Mouse (Mus musculus): ENCODE measurements around the gene Serac1.
"Not testable (repeated sequence)": the region's sequence is repeated elsewhere in the genome, so short reads cannot be mapped to it uniquely, and the experiment has no call there.

The Serac1 gene

GRCm38 (mm10) chr17:6066021-6066420 lies 13.5 kb downstream of the Serac1 start:
- DNase-seq (ENCODE audit: low read depth): no peak

DNA sequence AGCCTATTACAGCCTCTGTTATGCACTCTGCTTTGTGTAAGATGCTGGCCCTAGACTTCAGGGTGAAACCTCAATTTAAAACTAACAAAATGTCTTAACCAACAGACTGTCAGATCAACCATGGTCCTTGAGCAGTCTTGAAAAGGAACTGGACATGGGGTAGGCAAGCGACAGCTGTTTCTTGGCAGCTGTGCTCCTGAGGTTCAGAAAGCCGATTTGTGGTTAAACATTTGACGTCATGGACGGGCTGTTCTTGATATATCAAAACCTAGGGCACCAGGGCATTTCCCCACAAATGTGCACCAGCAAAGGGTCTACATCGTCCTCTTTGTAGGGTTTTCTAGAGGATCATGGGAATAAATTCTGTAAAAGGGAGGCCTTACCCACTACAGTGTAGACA lies 16.0 kb downstream of the Serac1 start:
- DNase-seq (ENCODE audit: low read depth): no peak

GRCm38 (mm10) chr17:6062793-6063192 lies 16.7 kb downstream of the Serac1 start:
- no peak for DNase-seq (ENCODE audit: low read depth)

DNA sequence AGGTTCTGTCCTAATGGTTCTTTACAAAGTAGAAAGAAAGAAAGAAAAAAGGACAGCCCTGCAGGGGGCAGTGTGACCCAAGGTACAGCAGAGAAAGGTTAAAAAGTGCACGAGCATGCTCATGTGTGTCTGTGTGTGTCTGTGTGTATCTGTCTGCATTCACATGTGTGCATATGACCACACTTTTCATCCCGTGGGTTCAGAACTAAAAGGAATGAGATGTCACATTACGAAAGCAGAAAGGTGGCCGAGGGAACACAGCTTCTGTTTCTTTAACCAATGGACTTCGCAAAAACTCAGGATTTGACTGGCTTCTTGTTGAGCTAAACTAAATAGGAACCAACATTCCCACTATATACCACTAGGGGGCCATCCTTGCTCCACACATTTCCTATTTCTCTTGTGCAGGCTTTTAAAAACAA lies 24.6 kb downstream of the Serac1 start:
- DNase-seq (ENCODE audit: low read depth): peak; percentile 71

DNA sequence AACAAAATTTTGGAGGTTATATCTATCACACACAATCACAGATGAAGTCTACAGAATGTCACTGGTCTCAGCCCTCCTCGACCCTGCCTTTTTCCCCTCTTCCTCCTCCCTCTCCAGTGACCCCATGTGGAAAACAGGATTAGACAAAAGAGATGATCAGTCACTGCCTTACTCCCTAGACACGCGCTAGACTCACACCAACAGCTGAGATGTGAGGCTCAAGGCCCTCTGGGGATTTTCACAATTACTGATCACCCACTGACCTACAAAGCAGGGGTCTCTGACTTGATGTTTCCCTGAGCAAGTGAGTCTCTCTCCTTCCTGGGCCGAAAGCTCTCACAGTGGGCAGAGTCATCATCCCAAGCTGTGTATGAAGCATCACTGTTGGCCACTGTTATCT lies 26.7 kb downstream of the Serac1 start:
- no peak for DNase-seq (ENCODE audit: low read depth)

- DNase-seq (ENCODE audit: low read depth): no peak
These were observed 42.0 kb downstream of the Serac1 start for GRCm38 (mm10) chr17:6037507-6037906.

- no peak for DNase-seq (ENCODE audit: low read depth)
These were observed 42.7 kb downstream of the Serac1 start for GRCm38 (mm10) chr17:6036872-6037271.

DNA sequence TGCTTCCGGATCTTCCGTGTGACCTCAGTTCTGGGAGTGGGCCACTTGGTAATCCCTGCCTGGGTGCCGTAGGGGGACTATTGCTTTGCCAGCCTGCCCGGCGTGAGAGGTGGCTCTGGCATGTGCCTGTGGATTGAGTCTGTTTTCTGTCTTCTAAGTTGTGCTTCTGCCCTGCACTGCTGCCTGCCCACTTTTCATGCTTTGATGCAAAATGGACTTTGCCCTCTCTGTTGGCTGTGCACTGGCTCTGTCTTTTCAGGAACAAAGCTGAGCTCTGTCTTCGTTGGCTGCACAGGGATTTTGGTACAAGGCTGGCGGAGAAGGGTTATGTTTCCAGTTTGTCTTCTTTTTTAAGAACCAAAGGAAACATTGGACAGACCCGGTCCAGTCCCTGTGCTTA lies 43.1 kb downstream of the Serac1 start:
- no peak for DNase-seq (ENCODE audit: low read depth)

DNA sequence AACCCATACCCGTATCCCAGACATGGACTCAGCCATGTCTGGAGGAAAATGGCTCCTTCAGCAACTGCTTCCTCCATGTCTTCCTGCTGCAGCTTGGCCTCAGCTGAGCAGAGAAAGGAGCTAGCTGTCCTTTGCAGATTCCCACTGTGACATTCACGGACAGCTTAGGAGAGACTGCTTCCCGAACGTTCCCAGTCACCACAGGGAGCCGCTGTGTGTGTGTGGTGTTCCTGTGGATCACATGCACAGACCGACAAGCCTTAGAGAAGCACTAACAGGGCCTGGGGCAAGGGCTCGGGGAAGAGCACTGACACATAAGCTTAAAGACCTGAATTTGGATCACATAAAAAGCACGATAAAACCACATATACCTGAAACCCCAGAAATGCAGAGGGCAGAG lies 43.9 kb downstream of the Serac1 start:
- no peak for DNase-seq (ENCODE audit: low read depth)

DNA sequence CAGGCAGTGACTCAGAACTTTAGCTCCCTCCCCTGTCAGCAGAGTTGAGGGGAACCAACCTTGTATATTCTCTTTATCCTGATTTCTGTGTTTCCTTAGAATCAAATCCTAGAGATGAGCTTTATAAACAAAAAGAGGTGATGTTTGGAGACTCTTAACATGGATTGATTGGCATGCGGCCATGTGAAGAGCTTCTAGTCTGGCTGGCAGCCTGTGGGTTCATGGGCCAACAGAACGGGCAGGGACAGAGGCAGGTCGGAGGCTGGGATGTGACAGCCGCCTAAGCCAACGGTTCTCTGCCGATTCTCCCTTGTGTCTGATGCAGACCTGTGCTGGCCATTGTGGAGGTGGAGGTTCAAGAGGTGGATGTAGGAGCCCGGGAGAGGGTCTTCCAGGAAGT lies 53.7 kb downstream of the Serac1 start:
- DNase-seq (ENCODE audit: low read depth): no peak

DNA sequence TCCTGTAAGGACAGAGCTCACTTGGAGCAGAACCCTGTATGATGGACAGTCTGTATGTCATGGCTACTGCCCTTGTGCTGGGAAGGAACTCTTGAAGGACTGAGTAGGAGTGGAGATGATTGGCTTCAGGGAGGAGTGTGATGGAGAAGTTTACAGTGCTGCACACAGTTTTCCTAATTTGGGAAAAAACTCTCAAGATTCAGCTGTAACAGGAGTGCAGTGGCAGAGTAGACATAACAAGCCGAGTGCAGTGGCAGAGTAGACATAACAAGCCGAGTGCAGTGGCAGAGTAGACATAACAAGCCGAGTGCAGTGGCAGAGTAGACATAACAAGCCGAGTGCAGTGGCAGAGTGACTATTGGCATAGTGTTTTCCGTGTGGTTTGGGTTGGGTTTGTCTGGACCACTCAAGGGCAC lies 58.2 kb downstream of the Serac1 start:
- not testable (repeated sequence) for DNase-seq (ENCODE audit: low read depth)

GRCm38 (mm10) chr17:6020636-6021035 lies 58.9 kb downstream of the Serac1 start:
- no peak for DNase-seq (ENCODE audit: low read depth)

DNA sequence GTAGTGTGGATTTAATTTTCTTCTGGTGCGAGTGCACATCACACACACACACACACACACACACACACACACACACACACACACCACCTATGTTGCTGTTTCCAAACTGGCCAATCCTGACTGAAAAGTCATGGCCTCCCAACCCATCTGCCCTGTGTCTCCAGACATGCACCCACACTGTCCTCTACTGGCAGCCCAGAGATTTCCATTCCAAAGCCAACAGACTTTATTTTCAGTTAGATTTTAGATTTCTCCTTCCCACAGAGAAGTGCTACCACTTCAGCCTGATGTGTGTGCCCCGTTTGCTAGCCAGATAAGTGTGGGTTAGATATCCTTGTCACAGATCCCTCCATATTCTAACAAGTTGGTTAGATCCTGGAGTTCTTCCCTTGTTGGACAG lies 59.8 kb downstream of the Serac1 start:
- DNase-seq (ENCODE audit: low read depth): no peak

GRCm38 (mm10) chr17:6018348-6018747 lies 61.2 kb downstream of the Serac1 start:
- no peak for DNase-seq (ENCODE audit: low read depth)

DNA sequence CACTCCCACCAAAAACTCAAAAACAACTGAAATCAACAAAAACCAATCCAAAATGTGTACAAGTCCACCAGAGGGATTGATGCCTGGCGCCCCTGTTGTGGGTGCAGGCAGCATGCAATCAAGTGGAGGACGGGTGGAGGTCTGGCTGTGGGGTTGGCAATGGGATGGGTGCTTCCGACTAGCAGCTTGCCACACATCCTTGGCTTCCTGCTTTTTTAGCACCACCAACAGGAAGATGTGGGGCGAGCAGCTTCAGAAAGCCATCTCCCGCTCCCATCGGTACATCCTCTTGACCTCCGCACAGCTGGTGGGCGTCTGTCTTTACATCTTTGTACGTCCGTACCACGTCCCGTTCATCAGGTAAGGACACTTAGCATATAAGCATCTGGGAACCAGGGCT lies 62.3 kb downstream of the Serac1 start:
- no peak for DNase-seq (ENCODE audit: low read depth)

DNA sequence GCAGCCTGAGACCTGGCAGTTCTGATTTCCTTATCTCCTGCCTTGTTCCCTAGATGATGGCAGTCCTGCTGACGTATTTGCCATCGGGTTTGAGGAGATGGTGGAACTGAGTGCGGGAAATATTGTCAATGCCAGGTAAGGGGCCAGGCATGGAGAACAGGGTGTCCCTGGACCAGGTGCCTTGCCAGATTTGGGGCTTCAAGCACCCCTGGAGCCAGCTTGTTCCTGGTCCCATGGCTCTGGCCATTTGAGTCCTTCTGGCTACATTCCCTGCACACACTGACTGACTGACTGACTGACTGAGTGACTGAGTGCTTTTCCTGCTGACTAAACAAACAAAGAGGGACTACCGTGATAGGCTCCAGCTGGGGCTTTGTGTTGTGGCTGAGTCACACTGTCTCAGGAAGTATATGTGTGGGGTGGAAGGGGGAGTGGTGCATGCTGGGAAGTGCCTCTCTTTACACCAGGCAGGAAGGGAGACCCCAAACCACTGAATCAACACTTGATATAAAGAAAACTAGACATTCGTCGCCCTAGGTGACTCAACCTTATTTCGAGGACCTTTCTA lies 63.2 kb downstream of the Serac1 start:
- no peak for DNase-seq (ENCODE audit: low read depth)

DNA sequence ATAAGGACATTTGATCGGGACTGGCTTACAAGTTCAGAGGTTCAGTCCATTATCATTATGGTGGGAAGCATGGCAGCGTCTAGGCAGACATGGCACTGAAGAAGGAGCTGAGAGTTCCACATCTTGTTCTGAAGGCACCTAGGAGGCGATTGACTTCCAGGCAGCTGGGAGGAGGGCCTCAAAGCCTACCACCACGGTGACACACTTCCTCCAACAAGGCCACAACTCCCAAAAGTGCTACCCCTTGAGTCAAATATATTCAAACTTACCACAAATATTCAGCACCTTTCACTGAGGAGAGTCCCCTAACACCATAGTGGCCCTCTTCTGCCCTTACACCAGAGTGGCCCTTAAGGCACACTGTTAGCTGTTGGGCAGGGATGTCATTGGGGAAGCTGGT lies 64.6 kb downstream of the Serac1 start:
- no peak for DNase-seq (ENCODE audit: low read depth)

DNA sequence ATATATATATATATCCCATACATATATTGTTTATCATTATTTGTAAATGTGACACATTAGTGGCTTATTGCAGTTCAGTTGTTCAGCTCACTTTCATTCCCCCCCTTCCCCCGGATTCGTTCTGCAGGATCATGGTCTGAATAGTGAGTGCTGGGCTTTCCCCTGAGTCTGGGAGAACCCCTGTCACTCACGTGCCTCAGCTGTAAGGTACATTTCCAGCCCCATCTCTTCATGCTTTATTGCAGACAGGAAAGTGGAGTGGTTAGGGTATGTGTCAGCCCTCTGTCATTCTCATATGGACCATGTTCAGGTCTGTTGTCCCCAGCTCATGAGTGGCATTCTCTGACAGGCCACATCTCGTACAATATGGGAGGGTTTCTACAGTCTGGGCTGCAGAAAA lies 66.5 kb downstream of the Serac1 start:
- DNase-seq (ENCODE audit: low read depth): no peak

DNA sequence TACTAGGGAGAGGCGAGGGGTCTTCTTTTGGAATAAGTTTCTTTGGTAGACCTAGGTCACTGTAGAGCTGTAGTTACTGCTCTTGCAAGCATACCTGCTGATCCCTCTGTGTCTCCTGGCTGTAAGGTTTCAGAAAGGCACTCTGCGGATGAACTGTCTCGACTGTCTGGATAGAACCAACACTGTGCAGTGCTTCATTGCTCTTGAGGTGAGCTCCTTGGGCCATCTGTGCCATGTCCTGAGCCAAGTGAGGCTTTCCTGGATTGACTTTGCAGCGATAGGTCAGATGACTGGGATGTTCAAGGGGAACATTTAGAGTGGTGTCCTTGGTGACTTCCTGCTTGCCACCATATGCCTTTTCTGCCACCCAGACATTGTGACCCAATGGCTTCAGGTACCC lies 69.9 kb downstream of the Serac1 start:
- no peak for DNase-seq (ENCODE audit: low read depth)

DNA sequence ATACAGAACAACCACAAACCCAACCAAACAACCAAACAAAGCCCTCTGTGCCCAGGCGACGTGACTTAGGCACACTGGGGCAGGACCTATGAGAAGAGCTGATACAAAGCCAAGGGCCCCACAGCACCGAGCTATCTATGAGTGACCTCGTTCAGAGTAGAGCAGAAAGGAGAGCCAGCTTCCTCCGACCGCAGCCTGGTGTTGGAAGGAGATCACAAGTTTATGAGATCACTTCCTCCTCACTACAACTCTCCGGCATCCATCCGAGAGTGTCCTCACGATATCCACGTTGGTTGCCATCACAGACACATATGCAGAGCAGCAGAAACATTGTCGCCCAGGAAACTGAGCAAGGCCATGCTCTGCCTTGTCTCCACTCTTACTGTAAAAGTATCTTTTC lies 71.0 kb downstream of the Serac1 start:
- DNase-seq (ENCODE audit: low read depth): no peak

GRCm38 (mm10) chr17:6007902-6008301 lies 71.6 kb downstream of the Serac1 start:
- DNase-seq (ENCODE audit: low read depth): no peak

DNA sequence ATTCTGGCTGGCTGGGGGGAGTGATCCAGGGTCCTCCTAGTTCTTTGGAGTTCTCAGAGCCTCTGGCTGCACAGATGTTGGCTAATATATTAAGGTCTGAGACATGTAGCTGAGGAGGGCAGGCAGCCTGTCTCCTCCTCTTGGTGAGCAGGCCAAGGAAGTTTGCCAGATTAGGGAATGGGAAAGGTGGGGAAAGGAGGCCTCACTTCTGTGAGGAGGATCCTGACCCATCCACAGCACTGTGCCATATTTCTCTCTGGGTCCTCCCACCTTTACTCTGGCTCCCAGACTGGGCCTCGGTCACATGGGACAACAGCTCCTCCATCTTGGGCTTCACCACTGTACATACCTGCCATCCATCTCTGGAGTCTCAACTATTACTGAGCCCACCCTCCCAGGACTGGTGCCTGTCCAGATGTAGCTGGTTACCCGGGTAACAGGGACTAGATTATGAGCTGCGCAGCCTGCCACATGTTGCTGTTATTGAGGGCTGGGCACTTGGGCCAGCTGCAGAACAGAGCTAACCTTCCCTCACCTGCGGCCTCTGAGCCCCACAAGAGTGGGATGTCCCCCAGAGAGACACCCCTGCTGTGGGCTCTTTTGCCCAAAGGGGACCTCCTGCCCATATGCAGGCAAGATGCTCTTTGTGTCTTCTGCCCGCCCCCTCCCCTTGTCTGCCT lies 72.3 kb downstream of the Serac1 start:
- DNase-seq (ENCODE audit: low read depth): no peak

GRCm38 (mm10) chr17:6005638-6006471 lies 73.7 kb downstream of the Serac1 start:
- DNase-seq (ENCODE audit: low read depth): no peak
